Mouse (Mus musculus) brain, embryonic 14.5 days (tissue): ENCODE results near the gene Cnksr3.

Source experiments
- CTCF ChIP-seq: fragments of 200-500 bp; IDR thresholded peaks from 2 replicates; pipeline ENCODE4 v1.5.1; 2012; ENCODE audit warnings: inconsistent platforms, mild to moderate bottlenecking, moderate library complexity, borderline replicate concordance; ENCODE audit not compliant: insufficient read depth, insufficient read length; ENCODE audit errors: extremely low read depth
- POLR2A ChIP-seq: fragments of 200-500 bp; IDR thresholded peaks from 2 replicates; pipeline ENCODE4 v1.6.1; 2012; ENCODE audit warnings: mild to moderate bottlenecking, inconsistent platforms, borderline replicate concordance; ENCODE audit not compliant: poor library complexity, insufficient read depth, insufficient read length, severe bottlenecking; ENCODE audit errors: extremely low read depth

DNA sequence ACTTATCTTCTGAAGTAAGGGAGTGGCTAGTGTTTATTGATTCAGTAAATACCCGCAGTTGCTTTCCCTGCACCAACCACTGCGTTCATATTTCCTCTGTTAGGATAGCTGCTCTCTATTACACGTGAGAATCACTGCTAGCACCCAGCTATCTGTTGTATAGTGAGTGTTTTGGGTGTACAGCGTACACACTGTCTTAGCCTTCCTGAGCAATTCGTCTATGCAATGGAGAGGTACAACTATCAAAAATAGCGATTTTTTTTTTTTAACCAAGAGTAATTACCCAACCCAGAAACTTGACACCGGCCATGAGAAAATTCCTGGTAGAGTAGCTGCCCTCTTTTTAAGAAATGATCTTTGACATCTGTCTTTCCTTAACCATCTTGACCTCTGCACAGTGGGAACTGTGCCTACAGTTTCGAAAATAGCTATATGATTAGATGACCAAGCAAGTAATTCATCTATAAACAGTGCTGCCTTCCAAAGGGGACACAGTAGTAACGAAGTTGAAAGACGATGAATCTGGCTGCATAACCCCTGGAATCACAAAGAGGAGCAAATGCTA lies 1.1 kb upstream of the Cnksr3 start:
- TF ChIP-seq POLR2A (no peak), CTCF (no peak)
